In the genomic region with DNA sequence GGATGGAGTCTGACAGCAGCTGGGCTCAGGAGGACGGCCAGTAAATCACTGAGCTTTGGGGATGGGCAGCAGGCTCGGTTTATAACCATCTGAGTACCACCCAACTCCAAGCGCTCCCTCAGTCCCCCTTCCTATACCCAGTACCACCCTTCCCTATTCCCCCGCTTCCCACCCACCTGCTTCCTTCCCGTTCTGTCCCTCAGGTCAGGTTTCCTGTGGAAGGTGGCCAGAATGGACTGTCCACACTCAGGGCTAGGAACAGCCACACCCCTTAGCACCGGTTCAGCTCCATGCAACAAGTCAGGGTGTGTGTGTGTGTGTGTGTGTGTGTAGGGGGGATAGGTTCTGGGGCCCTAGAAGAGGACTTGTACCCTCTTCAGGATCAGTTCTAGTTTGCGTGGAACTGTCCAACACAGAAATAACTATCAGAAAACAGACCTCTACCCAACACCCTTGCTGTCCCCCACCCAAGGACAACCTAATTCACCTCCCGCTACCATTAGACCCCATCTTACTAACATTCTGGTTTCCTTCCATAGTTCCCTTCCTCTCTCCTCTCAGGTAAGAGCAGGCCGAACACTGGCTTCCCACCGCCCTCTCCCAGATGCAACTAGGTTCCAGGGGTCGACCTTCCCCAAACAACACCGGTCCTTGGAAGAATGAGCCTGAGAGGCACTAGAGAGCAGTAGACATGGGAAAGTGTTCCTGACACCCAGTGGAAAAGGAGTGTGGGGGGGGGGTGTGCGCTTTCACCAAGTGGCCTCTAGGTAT, we compare ENCODE assay signal across 9 mouse cellular contexts. TPM values are rescaled to one million over a fixed set of nuclear protein-coding genes. Genes with fewer than 3 reads are reported as not detected.
DNase-seq lines count a peak whose midpoint lies in the region; ATAC-seq and TF ChIP-seq lines count a peak whose summit lies in the region.
"Had no signal": no experiment of that assay in that cellular context is flagged by ENCODE, and none has a peak within 500 bp of the region (broad histone marks: within the 10 kb centered on the region; RNA-seq: fewer than 3 reads in every experiment).

No protein-coding gene starts in this region.

- peak overlapping the region; percentile 71 for H3K4me3 ChIP-seq in lung, embryonic 14.5 days (ENCODE audit: low read depth, low read length)
- H3K4me3 ChIP-seq in forebrain, embryonic 16.5 days (replicated peaks; ENCODE audit: low read length) = peak overlapping the region; percentile 77
- H3K4me3 ChIP-seq in intestine, embryonic 15.5 days (replicated peaks) = peak overlapping the region; percentile 79
- peak overlapping the region; percentile 80 for H3K4me3 ChIP-seq in midbrain, embryonic 11.5 days (ENCODE audit: low read depth, low read length)

- no peak for ATAC-seq in lung, embryonic 14.5 days (ENCODE audit: insufficient read depth)
- ATAC-seq in forebrain, embryonic 16.5 days = no peak
- no peak for ATAC-seq in intestine, embryonic 15.5 days
- no peak; the same call in 1 of the 2 replicates for ATAC-seq in midbrain, embryonic 11.5 days (ENCODE audit: low FRiP score)

- no peaks in the 10 kb centered on the region for H3K27me3 ChIP-seq in lung, embryonic 14.5 days (ENCODE audit: insufficient read depth, low read length)
- peaks cover 3% of the 10 kb centered on the region; the same call in 1 of the 2 replicates for H3K27me3 ChIP-seq in forebrain, embryonic 16.5 days (replicated peaks; ENCODE audit: control insufficient read depth, insufficient read depth, low read length)
- no peaks in the 10 kb centered on the region; the same call in 1 of the 2 replicates for H3K27me3 ChIP-seq in intestine, embryonic 15.5 days (replicated peaks)
- no peaks in the 10 kb centered on the region for H3K27me3 ChIP-seq in midbrain, embryonic 11.5 days (ENCODE audit: control insufficient read depth, insufficient read depth, low read length)

- no peak for DNase-seq in lung, embryonic 14.5 days
- DNase-seq in lung, postnatal 14 days = no peak
- DNase-seq in midbrain, embryonic 11.5 days (ENCODE audit: low spot score, missing footprints) = no peak
- no peak for DNase-seq in left cerebral cortex, adult 8-10 months (ENCODE audit: low spot score in 2 of 2)
- no peak for DNase-seq in testis, postnatal 10 days (ENCODE audit: low spot score)
- DNase-seq in c-Kit-positive CD71-positive TER-119-positive erythroid progenitor cells, embryonic 14.5 days (ENCODE audit: low spot score) = no peak

- no peak overlapping the region for H3K27ac ChIP-seq in lung, embryonic 14.5 days (ENCODE audit: low read depth)
- peak overlapping the region; percentile 34; the same call in 1 of the 2 replicates for H3K27ac ChIP-seq in forebrain, embryonic 16.5 days (ENCODE audit: low read length)
- H3K27ac ChIP-seq in intestine, embryonic 15.5 days = peak overlapping the region; percentile 71; the same call in 1 of the 2 replicates
- peak overlapping the region; percentile 25; the same call in 1 of the 2 replicates for H3K27ac ChIP-seq in midbrain, embryonic 11.5 days (ENCODE audit: low read depth, low read length)

- no peak for TF ChIP-seq CTCF in lung, embryonic 14.5 days (IDR thresholded peaks at IDR 0.05; ENCODE audit: low read depth)

- H3K9ac ChIP-seq in lung, embryonic 14.5 days = peak overlapping the region; percentile 79
- peak overlapping the region; percentile 89 for H3K9ac ChIP-seq in forebrain, embryonic 16.5 days (replicated peaks; ENCODE audit: low read depth, low read length)
- peak overlapping the region; percentile 81 for H3K9ac ChIP-seq in intestine, embryonic 15.5 days
- H3K9ac ChIP-seq in midbrain, embryonic 11.5 days (ENCODE audit: low read length) = peak overlapping the region; percentile 58; the same call in 1 of the 2 replicates

- H3K36me3 ChIP-seq in lung, embryonic 14.5 days (ENCODE audit: insufficient read depth) = 0 out of 2 replicates have a peak, but pooled peaks cover 7% of the 10 kb centered on the region
- no peaks in the 10 kb centered on the region for H3K36me3 ChIP-seq in forebrain, embryonic 16.5 days (ENCODE audit: control insufficient read depth, insufficient read depth)
- no peaks in the 10 kb centered on the region for H3K36me3 ChIP-seq in intestine, embryonic 15.5 days
- no peaks in the 10 kb centered on the region for H3K36me3 ChIP-seq in midbrain, embryonic 11.5 days (ENCODE audit: control insufficient read depth, insufficient read depth, low read length)

- peak overlapping the region; percentile 73 for H3K4me2 ChIP-seq in lung, embryonic 14.5 days
- H3K4me2 ChIP-seq in forebrain, embryonic 16.5 days (ENCODE audit: low read length) = peak overlapping the region; percentile 81
- H3K4me2 ChIP-seq in intestine, embryonic 15.5 days (replicated peaks) = peak overlapping the region; percentile 95
- peak overlapping the region; percentile 56 for H3K4me2 ChIP-seq in midbrain, embryonic 11.5 days

- H3K4me1 ChIP-seq in lung, embryonic 14.5 days (ENCODE audit: insufficient read depth) = peaks cover 3% of the 10 kb centered on the region; the same call in 1 of the 2 replicates
- peaks cover 14% of the 10 kb centered on the region for H3K4me1 ChIP-seq in forebrain, embryonic 16.5 days (replicated peaks; ENCODE audit: control insufficient read depth, insufficient read depth, low read length)
- peaks cover 15% of the 10 kb centered on the region for H3K4me1 ChIP-seq in intestine, embryonic 15.5 days (replicated peaks)
- H3K4me1 ChIP-seq in midbrain, embryonic 11.5 days (ENCODE audit: control insufficient read depth, insufficient read depth, low read length) = peaks cover 18% of the 10 kb centered on the region

- WGBS in lung, embryonic 14.5 days = 31% methylated on average over 13 of the region's 13 CpGs
- WGBS in forebrain, embryonic 16.5 days = 39% methylated on average over 13 of the region's 13 CpGs
- WGBS in intestine, embryonic 15.5 days = 33% methylated on average over 13 of the region's 13 CpGs
- 37% methylated on average over 13 of the region's 13 CpGs for WGBS in midbrain, embryonic 11.5 days

- no peaks in the 10 kb centered on the region for H3K9me3 ChIP-seq in lung, embryonic 14.5 days (ENCODE audit: low read depth, low read length)
- H3K9me3 ChIP-seq in forebrain, embryonic 16.5 days (ENCODE audit: control insufficient read depth, low read length) = no peaks in the 10 kb centered on the region
- H3K9me3 ChIP-seq in intestine, embryonic 15.5 days = no peaks in the 10 kb centered on the region
- H3K9me3 ChIP-seq in midbrain, embryonic 11.5 days (ENCODE audit: control insufficient read depth, low read length) = no peaks in the 10 kb centered on the region

RNA-seq across cellular contexts. Expression of gene Gm21981, which starts 0.4 kb away (rescaled TPM):
- polyA plus RNA-seq in lung, embryonic 14.5 days (2014; fragmentation: Nextera tagmentation; extraction: Ambion mirVana) = 1.1 and 1.3 TPM in 2 replicates
- 0.48 and 0.60 TPM in 2 replicates for polyA plus RNA-seq in forebrain, embryonic 16.5 days (2015; fragmentation: Nextera tagmentation; extraction: Ambion mirVana)
- polyA plus RNA-seq in intestine, embryonic 15.5 days (2015; fragmentation: Nextera tagmentation; extraction: Ambion mirVana) = 0.18 and 0.24 TPM in 2 replicates
- polyA plus RNA-seq in midbrain, embryonic 11.5 days (2014; fragmentation: Nextera tagmentation; extraction: Ambion mirVana) = 1.7 and 2.3 TPM in 2 replicates
- 1 to 10 TPM; 2.4 to 4.9 (median 4.1) TPM for total RNA-seq in left cerebral cortex, adult 8-10 months (2022)

RNA-seq across cellular contexts. Expression of gene Prickle4, which starts 0.7 kb away (rescaled TPM):
- polyA plus RNA-seq in lung, embryonic 14.5 days (2014; fragmentation: Nextera tagmentation; extraction: Ambion mirVana) = 1.5 TPM in 1 of 2 replicates, not detected in the other
- 0.54 and 1.0 TPM in 2 replicates for polyA plus RNA-seq in forebrain, embryonic 16.5 days (2015; fragmentation: Nextera tagmentation; extraction: Ambion mirVana)
- 0.40 and 0.52 TPM in 2 replicates for polyA plus RNA-seq in intestine, embryonic 15.5 days (2015; fragmentation: Nextera tagmentation; extraction: Ambion mirVana)
- 0.72 and 2.1 TPM in 2 replicates for polyA plus RNA-seq in midbrain, embryonic 11.5 days (2014; fragmentation: Nextera tagmentation; extraction: Ambion mirVana)
- 1 to 10 TPM; 1.8 to 5.2 (median 4.3) TPM for total RNA-seq in left cerebral cortex, adult 8-10 months (2022)

RNA-seq across cellular contexts. Expression of gene Frs3, which starts 5.0 kb away (rescaled TPM):
- 5.1 and 5.3 TPM in 2 replicates for polyA plus RNA-seq in lung, embryonic 14.5 days (2014; fragmentation: Nextera tagmentation; extraction: Ambion mirVana)
- polyA plus RNA-seq in forebrain, embryonic 16.5 days (2015; fragmentation: Nextera tagmentation; extraction: Ambion mirVana) = 21.3 and 27.1 TPM in 2 replicates
- 4.8 and 5.5 TPM in 2 replicates for polyA plus RNA-seq in intestine, embryonic 15.5 days (2015; fragmentation: Nextera tagmentation; extraction: Ambion mirVana)
- 7.0 and 9.3 TPM in 2 replicates for polyA plus RNA-seq in midbrain, embryonic 11.5 days (2014; fragmentation: Nextera tagmentation; extraction: Ambion mirVana)
- total RNA-seq in left cerebral cortex, adult 8-10 months (2022) = 10 to 100 TPM; 27.3 to 37.3 (median 33.4) TPM

RNA-seq across cellular contexts. Expression of gene Tomm6, which starts 5.7 kb away (rescaled TPM):
- polyA plus RNA-seq in lung, embryonic 14.5 days (2014; fragmentation: Nextera tagmentation; extraction: Ambion mirVana) = 433 and 434 TPM in 2 replicates
- polyA plus RNA-seq in forebrain, embryonic 16.5 days (2015; fragmentation: Nextera tagmentation; extraction: Ambion mirVana) = 228 and 241 TPM in 2 replicates
- 425 and 452 TPM in 2 replicates for polyA plus RNA-seq in intestine, embryonic 15.5 days (2015; fragmentation: Nextera tagmentation; extraction: Ambion mirVana)
- 359 and 375 TPM in 2 replicates for polyA plus RNA-seq in midbrain, embryonic 11.5 days (2014; fragmentation: Nextera tagmentation; extraction: Ambion mirVana)
- total RNA-seq in left cerebral cortex, adult 8-10 months (2022) = 100 to 1,000 TPM; 191 to 212 (median 201) TPM

RNA-seq across cellular contexts. Expression of gene Pgc, which starts 32.8 kb away (rescaled TPM):
- 7.6 and 9.1 TPM in 2 replicates for polyA plus RNA-seq in lung, embryonic 14.5 days (2014; fragmentation: Nextera tagmentation; extraction: Ambion mirVana)
- not detected in 2 replicates for polyA plus RNA-seq in forebrain, embryonic 16.5 days (2015; fragmentation: Nextera tagmentation; extraction: Ambion mirVana)
- 0.93 and 0.99 TPM in 2 replicates for polyA plus RNA-seq in intestine, embryonic 15.5 days (2015; fragmentation: Nextera tagmentation; extraction: Ambion mirVana)
- not detected in 2 replicates for polyA plus RNA-seq in midbrain, embryonic 11.5 days (2014; fragmentation: Nextera tagmentation; extraction: Ambion mirVana)
- not detected for total RNA-seq in left cerebral cortex, adult 8-10 months (2022)
- total RNA-seq: adrenal gland, postnatal 36 days had no signal
